Mouse (Mus musculus): ENCODE data around the gene Ugt3a2. TPM values are rescaled to one million over a fixed set of nuclear protein-coding genes. Genes with fewer than 3 reads are reported as not detected.

Ugt3a2 gene
- 0.47 and 0.54 TPM in 2 replicates for polyA plus RNA-seq (2015; fragmentation: Nextera tagmentation; extraction: Ambion mirVana)

GRCm38 (mm10) chr15:9335341-9335740 lies at the start of gene Ugt3a2:
Ugt3a2 (plus strand) TSS chr15:9335550.
- H3K9me3 ChIP-seq (replicated peaks) = no peaks in the 10 kb centered on the region
- H3K27me3 ChIP-seq = no peaks in the 10 kb centered on the region
- DNase-seq (no peak), ATAC-seq (ENCODE audit: low read depth) (no peak)
- H3K27ac ChIP-seq = no peak within 1 kb of the TSS
- no peak within 1 kb of the TSS for H3K4me3 ChIP-seq (replicated peaks)
- no peaks in the 10 kb centered on the region for H3K4me1 ChIP-seq (replicated peaks)
- H3K36me3 ChIP-seq = no peaks in the 10 kb centered on the region
- no peak within 1 kb of the TSS for H3K9ac ChIP-seq
- no peak within 1 kb of the TSS for H3K4me2 ChIP-seq
- WGBS (ENCODE audit: insufficient replicate concordance) = 63% methylated on average over 4 of the region's 4 CpGs

DNA sequence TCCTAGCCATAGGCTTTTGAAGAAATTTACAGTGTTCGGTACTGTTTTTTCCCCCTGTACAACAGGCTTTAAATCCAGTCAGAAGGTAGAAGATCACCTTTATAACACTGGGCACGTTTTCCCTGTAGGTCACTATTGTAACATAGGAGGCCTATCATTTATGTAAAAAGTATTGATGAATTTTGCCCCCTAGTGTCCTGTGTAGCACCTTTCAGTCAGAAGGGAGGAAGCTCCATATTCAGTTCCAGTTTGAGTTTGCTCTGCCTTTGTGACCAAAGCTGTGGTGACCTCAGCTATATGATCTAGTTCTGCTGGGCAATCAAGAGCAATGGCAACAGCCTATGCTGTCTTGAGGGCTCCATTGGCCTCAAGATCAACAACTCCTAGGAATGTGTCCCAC lies 45.7 kb upstream of the Ugt3a2 start:
- no peak for DNase-seq
- no peak overlapping the region for H3K4me2 ChIP-seq
- H3K36me3 ChIP-seq = no peaks in the 10 kb centered on the region
- 44% methylated on average over 2 of the region's 2 CpGs for WGBS (ENCODE audit: insufficient replicate concordance)
- ATAC-seq (ENCODE audit: low read depth) = no peak
- no peaks in the 10 kb centered on the region for H3K9me3 ChIP-seq (replicated peaks)
- H3K27ac ChIP-seq = no peak overlapping the region
- H3K27me3 ChIP-seq = no peaks in the 10 kb centered on the region
- no peak overlapping the region for H3K4me3 ChIP-seq (replicated peaks)
- no peaks in the 10 kb centered on the region for H3K4me1 ChIP-seq (replicated peaks)
- no peak overlapping the region for H3K9ac ChIP-seq

GRCm38 (mm10) chr15:9305978-9306692 lies 29.2 kb upstream of the Ugt3a2 start:
- no peaks in the 10 kb centered on the region for H3K36me3 ChIP-seq
- no peaks in the 10 kb centered on the region for H3K27me3 ChIP-seq
- H3K9me3 ChIP-seq (replicated peaks) = no peaks in the 10 kb centered on the region
- H3K4me2 ChIP-seq = no peak overlapping the region
- WGBS (ENCODE audit: insufficient replicate concordance) = 56% methylated on average over 8 of the region's 8 CpGs
- DNase-seq = no peak
- H3K9ac ChIP-seq = no peak overlapping the region
- no peak overlapping the region for H3K4me3 ChIP-seq (replicated peaks)
- no peaks in the 10 kb centered on the region for H3K4me1 ChIP-seq (replicated peaks)
- H3K27ac ChIP-seq = no peak overlapping the region
- ATAC-seq (ENCODE audit: low read depth) = no peak

DNA sequence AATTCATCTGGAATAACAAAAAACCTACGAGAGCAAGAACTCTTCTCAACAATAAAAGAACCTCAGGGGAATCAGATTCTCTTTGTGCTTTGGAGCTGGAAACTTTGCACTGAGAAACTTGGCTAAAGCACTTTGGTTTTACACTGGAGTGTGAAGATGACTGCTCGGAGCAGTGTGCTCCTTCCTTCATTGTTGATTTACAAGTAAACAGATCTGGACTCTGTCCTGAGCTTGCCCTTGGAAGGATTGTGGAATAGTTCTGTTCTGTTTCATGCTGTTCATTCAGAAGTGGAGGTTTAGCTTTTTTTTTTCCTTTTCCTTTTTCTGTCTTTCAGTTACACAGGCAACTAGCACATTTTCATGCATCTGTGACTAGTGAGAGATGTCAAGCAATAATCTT lies 754 bp upstream of the Ugt3a2 start:
- Histone ChIP-seq H3K9ac (no peak overlapping the region), H3K9me3 (replicated peaks) (no peaks in the 10 kb centered on the region), H3K4me1 (replicated peaks) (no peaks in the 10 kb centered on the region), H3K4me3 (replicated peaks) (no peak overlapping the region), H3K36me3 (no peaks in the 10 kb centered on the region), H3K4me2 (no peak overlapping the region), H3K27me3 (no peaks in the 10 kb centered on the region), H3K27ac (no peak overlapping the region)
- DNase-seq = no peak
- WGBS (ENCODE audit: insufficient replicate concordance) = 51% methylated on average over 2 of the region's 2 CpGs
- no peak for ATAC-seq (ENCODE audit: low read depth)

DNA sequence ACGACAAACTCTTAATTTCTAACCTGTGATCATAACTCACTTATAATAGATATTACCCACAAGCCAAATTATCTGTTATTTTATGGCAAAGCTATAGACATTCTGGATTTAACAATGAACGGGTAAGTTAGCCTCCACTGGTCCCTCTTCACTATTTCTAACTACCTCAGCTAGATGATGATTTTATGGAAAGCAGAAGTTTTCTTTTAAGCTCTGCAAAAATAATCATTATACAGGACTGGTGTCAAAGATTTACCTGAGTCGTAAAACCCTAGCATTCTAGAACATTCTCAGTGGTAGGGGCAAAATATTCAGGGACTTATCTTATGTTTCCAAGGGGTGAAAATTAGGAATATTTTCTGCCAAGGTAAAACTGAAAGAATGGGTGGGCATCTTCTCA lies 1.3 kb downstream of the Ugt3a2 start:
- H3K27me3 ChIP-seq = no peaks in the 10 kb centered on the region
- H3K36me3 ChIP-seq = no peaks in the 10 kb centered on the region
- no peak overlapping the region for H3K27ac ChIP-seq
- H3K9ac ChIP-seq = no peak overlapping the region
- WGBS (ENCODE audit: insufficient replicate concordance) = 53% methylated on average over 3 of the region's 3 CpGs
- no peaks in the 10 kb centered on the region for H3K4me1 ChIP-seq (replicated peaks)
- no peak overlapping the region for H3K4me3 ChIP-seq (replicated peaks)
- ATAC-seq (ENCODE audit: low read depth) (no peak), DNase-seq (no peak)
- no peak overlapping the region for H3K4me2 ChIP-seq
- H3K9me3 ChIP-seq (replicated peaks) = no peaks in the 10 kb centered on the region

- Histone ChIP-seq H3K27ac (no peak overlapping the region), H3K9ac (no peak overlapping the region), H3K9me3 (replicated peaks) (no peaks in the 10 kb centered on the region), H3K4me1 (replicated peaks) (no peaks in the 10 kb centered on the region), H3K4me2 (no peak overlapping the region), H3K36me3 (no peaks in the 10 kb centered on the region), H3K27me3 (no peaks in the 10 kb centered on the region), H3K4me3 (replicated peaks) (no peak overlapping the region)
- ATAC-seq (ENCODE audit: low read depth) (no peak), DNase-seq (no peak)
- WGBS (ENCODE audit: insufficient replicate concordance) = 53% methylated on average over 3 of the region's 3 CpGs
Measured at GRCm38 (mm10) chr15:9337021-9337420, 1.7 kb downstream of the Ugt3a2 start.

GRCm38 (mm10) chr15:9348739-9349138 lies 13.4 kb downstream of the Ugt3a2 start:
- Histone ChIP-seq H3K27me3 (no peaks in the 10 kb centered on the region), H3K9ac (no peak overlapping the region), H3K27ac (no peak overlapping the region), H3K4me3 (replicated peaks) (no peak overlapping the region), H3K4me1 (replicated peaks) (no peaks in the 10 kb centered on the region), H3K9me3 (replicated peaks) (no peaks in the 10 kb centered on the region), H3K4me2 (no peak overlapping the region), H3K36me3 (no peaks in the 10 kb centered on the region)
- DNase-seq (no peak), ATAC-seq (ENCODE audit: low read depth) (no peak)
- 23% methylated on average over 3 of the region's 3 CpGs for WGBS (ENCODE audit: insufficient replicate concordance)

GRCm38 (mm10) chr15:9362801-9363200 lies 27.5 kb downstream of the Ugt3a2 start:
- DNase-seq (no peak), ATAC-seq (ENCODE audit: low read depth) (no peak)
- Histone ChIP-seq H3K9ac (no peak overlapping the region), H3K4me3 (replicated peaks) (no peak overlapping the region), H3K4me2 (no peak overlapping the region), H3K27ac (no peak overlapping the region), H3K27me3 (no peaks in the 10 kb centered on the region), H3K4me1 (replicated peaks) (no peaks in the 10 kb centered on the region), H3K36me3 (no peaks in the 10 kb centered on the region), H3K9me3 (replicated peaks) (no peaks in the 10 kb centered on the region)
- 42% methylated on average over 2 of the region's 2 CpGs for WGBS (ENCODE audit: insufficient replicate concordance)

GRCm38 (mm10) chr15:9368774-9369173 lies 33.4 kb downstream of the Ugt3a2 start:
- Histone ChIP-seq H3K36me3 (no peaks in the 10 kb centered on the region), H3K9me3 (replicated peaks) (no peaks in the 10 kb centered on the region), H3K9ac (no peak overlapping the region), H3K4me2 (no peak overlapping the region), H3K4me1 (replicated peaks) (no peaks in the 10 kb centered on the region), H3K27ac (no peak overlapping the region), H3K4me3 (replicated peaks) (no peak overlapping the region), H3K27me3 (no peaks in the 10 kb centered on the region)
- DNase-seq (peak; percentile 29), ATAC-seq (ENCODE audit: low read depth) (peak; percentile 97)
- WGBS (ENCODE audit: insufficient replicate concordance) = 58% methylated on average over 3 of the region's 3 CpGs

DNA sequence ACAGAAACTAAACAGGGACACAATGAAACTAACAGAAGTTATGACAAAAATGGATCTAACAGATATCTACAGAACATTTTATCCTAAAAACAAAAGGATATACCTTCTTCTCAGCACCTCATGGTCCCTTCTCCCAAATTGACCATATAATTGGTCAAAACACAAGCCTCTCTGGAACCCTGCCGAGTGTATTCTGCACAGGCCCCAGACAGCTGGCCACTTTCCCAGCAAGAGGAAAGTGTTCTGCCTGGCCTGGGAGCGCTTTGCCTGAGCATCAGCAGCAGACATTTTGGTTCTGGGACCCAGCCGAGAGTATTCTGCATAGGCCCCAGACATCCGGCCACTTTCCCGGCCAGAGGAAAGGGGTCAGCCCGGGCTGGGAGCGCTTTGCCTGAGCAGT lies 40.9 kb downstream of the Ugt3a2 start:
- DNase-seq (no peak), ATAC-seq (ENCODE audit: low read depth) (no peak)
- Histone ChIP-seq H3K4me3 (replicated peaks) (no peak overlapping the region), H3K27ac (no peak overlapping the region), H3K9me3 (replicated peaks) (no peaks in the 10 kb centered on the region), H3K36me3 (no peaks in the 10 kb centered on the region), H3K4me1 (replicated peaks) (no peaks in the 10 kb centered on the region), H3K27me3 (no peaks in the 10 kb centered on the region), H3K9ac (no peak overlapping the region), H3K4me2 (no peak overlapping the region)
- 72% methylated on average over 7 of the region's 7 CpGs for WGBS (ENCODE audit: insufficient replicate concordance)

DNA sequence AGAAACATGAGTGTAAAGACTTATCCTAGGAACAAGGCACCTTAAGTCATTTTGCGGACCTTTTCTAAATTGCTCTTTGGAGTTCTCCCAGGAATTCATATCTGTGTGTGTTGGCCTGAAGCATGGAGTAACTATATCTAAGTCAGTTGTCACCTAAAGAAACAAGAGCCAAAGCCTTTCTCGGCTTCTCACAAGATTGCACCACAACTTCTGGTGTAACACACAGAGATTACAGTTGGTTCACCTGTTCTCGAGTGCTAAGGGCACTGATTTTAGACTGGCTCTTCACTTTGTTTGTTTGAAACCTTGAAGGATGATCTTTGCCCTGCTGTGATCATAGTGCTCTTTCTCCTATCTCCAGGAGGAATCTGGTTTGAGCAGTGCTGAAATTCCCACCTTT lies 74.1 kb downstream of the Ugt3a2 start:
- 66% methylated on average over 3 of the region's 3 CpGs for WGBS (ENCODE audit: insufficient replicate concordance)
- ATAC-seq (ENCODE audit: low read depth) (no peak), DNase-seq (no peak)
- Histone ChIP-seq H3K4me1 (replicated peaks) (no peaks in the 10 kb centered on the region), H3K27ac (no peak overlapping the region), H3K27me3 (no peaks in the 10 kb centered on the region), H3K36me3 (no peaks in the 10 kb centered on the region), H3K4me3 (replicated peaks) (no peak overlapping the region), H3K9me3 (replicated peaks) (no peaks in the 10 kb centered on the region), H3K9ac (no peak overlapping the region), H3K4me2 (no peak overlapping the region)
